16 mouse cellular contexts compared by ENCODE assay signal in genomic region chr16:43572171-43572570, GRCm38 (mm10).
DNase-seq lines count a peak whose midpoint lies in the region; ATAC-seq and TF ChIP-seq lines count a peak whose summit lies in the region.
"Had no signal": no experiment of that assay in that cellular context is flagged by ENCODE, and none has a peak within 500 bp of the region (broad histone marks: within the 10 kb centered on the region; RNA-seq: fewer than 3 reads in every experiment).

No protein-coding gene starts in this region.

- peak overlapping the region; percentile 3; the same call in 1 of the 2 replicates for H3K27ac ChIP-seq in heart, embryonic 10.5 days
- H3K27ac ChIP-seq in heart, embryonic 11.5 days (ENCODE audit: low read depth, low read length) = no peak overlapping the region
- H3K27ac ChIP-seq in kidney, embryonic 15.5 days = peak overlapping the region; percentile 84; the same call in 1 of the 2 replicates
- peak overlapping the region; percentile 22; the same call in 1 of the 2 replicates for H3K27ac ChIP-seq in CH12.LX (ENCODE audit: insufficient read depth, low read depth)
- H3K27ac ChIP-seq in cortical plate, adult 2 months (ENCODE audit: insufficient read depth, low read length) = peak overlapping the region; percentile 92
- H3K27ac ChIP-seq: liver, embryonic 12.5 days; lung, embryonic 15.5 days; macrophage; neural tube, embryonic 12.5 days had no signal

- no peak for DNase-seq in heart, embryonic 10.5 days (ENCODE audit: low spot score)
- no peak for DNase-seq in kidney, adult 11 months
- no peak for DNase-seq in CH12.LX (ENCODE audit: extremely low read depth)
- DNase-seq in embryo, embryonic 9.5 days (ENCODE audit: extremely low spot score) = no peak
- DNase-seq: cerebellum, adult 8-10 months; gastrocnemius, postnatal 10 days; kidney, adult 8-10 months; thymus, postnatal 14 days had no signal

- H3K36me3 ChIP-seq in heart, embryonic 10.5 days = no peaks in the 10 kb centered on the region; the same call in 1 of the 2 replicates
- no peaks in the 10 kb centered on the region for H3K36me3 ChIP-seq in heart, embryonic 11.5 days (ENCODE audit: control insufficient read depth, insufficient read depth, low read length)
- no peaks in the 10 kb centered on the region for H3K36me3 ChIP-seq in kidney, embryonic 15.5 days
- H3K36me3 ChIP-seq in CH12.LX (replicated peaks in 1 of 2; ENCODE audit: control insufficient read depth in 1 of 2, insufficient read depth in 1 of 2, low read length in 1 of 2) = peaks cover 72 to 91% of the 10 kb centered on the region in 2 experiments
- H3K36me3 ChIP-seq: liver, embryonic 12.5 days; lung, embryonic 15.5 days had no signal

- no peaks in the 10 kb centered on the region for H3K9me3 ChIP-seq in heart, embryonic 10.5 days
- no peaks in the 10 kb centered on the region for H3K9me3 ChIP-seq in heart, embryonic 11.5 days (replicated peaks; ENCODE audit: control insufficient read depth, low read length)
- H3K9me3 ChIP-seq in kidney, embryonic 15.5 days (replicated peaks) = no peaks in the 10 kb centered on the region
- H3K9me3 ChIP-seq in CH12.LX (replicated peaks; ENCODE audit: low read length) = no peaks in the 10 kb centered on the region
- H3K9me3 ChIP-seq: liver, embryonic 12.5 days; lung, embryonic 15.5 days; neural tube, embryonic 12.5 days had no signal

- no peak for TF ChIP-seq EP300 in CH12.LX (IDR thresholded peaks at IDR 0.05; ENCODE audit: low read length)

- no peak for ATAC-seq in heart, embryonic 11.5 days (replicated peaks; ENCODE audit: insufficient number of reproducible peaks, low FRiP score, low TSS enrichment)
- no peak for ATAC-seq in kidney, embryonic 15.5 days (replicated peaks; ENCODE audit: low FRiP score)
- ATAC-seq: CD4-positive, CD25-positive, alpha-beta regulatory T cell, adult 4 months; liver, embryonic 12.5 days had no signal

- TF ChIP-seq POLR2A in CH12.LX (IDR thresholded peaks at IDR 0.05; ENCODE audit: low read depth, low read length) = no peak
- TF ChIP-seq POLR2A in cortical plate, adult 2 months (IDR thresholded peaks at IDR 0.05; ENCODE audit: extremely low read depth, insufficient read depth, low read length) = no peak

- in situ Hi-C loops in CH12.LX (cut with MboI; ENCODE audit: low pct_ligation_motif_present, low pct_unique_long_range_greater_than_20kb, low sequenced_read_pairs) = no loop called here

- no peak overlapping the region for H3K9ac ChIP-seq in heart, embryonic 11.5 days (ENCODE audit: low read depth, low read length)
- H3K9ac ChIP-seq in kidney, embryonic 15.5 days = no peak overlapping the region
- H3K9ac ChIP-seq in CH12.LX (ENCODE audit: insufficient read depth, low read depth) = no peak overlapping the region
- H3K9ac ChIP-seq: liver, embryonic 12.5 days; lung, embryonic 15.5 days; neural tube, embryonic 12.5 days had no signal

- no peak overlapping the region for H3K4me2 ChIP-seq in heart, embryonic 11.5 days
- H3K4me2 ChIP-seq in kidney, embryonic 15.5 days = no peak overlapping the region
- H3K4me2 ChIP-seq in CH12.LX (ENCODE audit: insufficient read depth, low read depth, poor library complexity, severe bottlenecking) = no peak overlapping the region
- H3K4me2 ChIP-seq: liver, embryonic 12.5 days; lung, embryonic 15.5 days; neural tube, embryonic 12.5 days had no signal

- 0 out of 4 replicates have a peak, but pooled peaks of 1 of the 2 experiments have one; percentile 3 for TF ChIP-seq CTCF in CH12.LX (conservative IDR thresholded peaks at IDR 0.05 in 1 of 2, IDR thresholded peaks at IDR 0.05 in 1 of 2; ENCODE audit: low read depth in 2 of 2, low read length in 2 of 2)
- TF ChIP-seq CTCF in cortical plate, adult 2 months (IDR thresholded peaks at IDR 0.05; ENCODE audit: extremely low read depth, insufficient read depth, low read length) = no peak

- dilution Hi-C loops in CH12.LX (cut with MboI; ENCODE audit: extremely low pct_ligation_motif_present, extremely low pct_unique_long_range_greater_than_20kb, low sequenced_read_pairs) = no loop called here

- TF ChIP-seq RAD21 in CH12.LX (IDR thresholded peaks at IDR 0.05; ENCODE audit: low read depth, low read length) = no peak

- 70% methylated on average over 5 of the region's 5 CpGs for WGBS in heart, embryonic 10.5 days
- WGBS in heart, embryonic 11.5 days (ENCODE audit: insufficient replicate concordance) = 81% methylated on average over 5 of the region's 5 CpGs
- 89% methylated on average over 5 of the region's 5 CpGs for WGBS in kidney, embryonic 15.5 days

- H3K4me3 ChIP-seq in heart, embryonic 10.5 days = no peak overlapping the region
- no peak overlapping the region for H3K4me3 ChIP-seq in heart, embryonic 11.5 days (ENCODE audit: low read depth, low read length)
- no peak overlapping the region for H3K4me3 ChIP-seq in kidney, embryonic 15.5 days (replicated peaks)
- no peak overlapping the region for H3K4me3 ChIP-seq in CH12.LX (replicated peaks in 1 of 3; ENCODE audit: low read depth in 2 of 3, low read length in 2 of 3, poor library complexity in 1 of 3)
- no peak overlapping the region for H3K4me3 ChIP-seq in cortical plate, adult 2 months (ENCODE audit: insufficient read depth, low read length)
- H3K4me3 ChIP-seq: liver, embryonic 12.5 days; lung, embryonic 15.5 days; neural tube, embryonic 12.5 days had no signal

- peaks cover 50% of the 10 kb centered on the region for H3K4me1 ChIP-seq in heart, embryonic 10.5 days
- H3K4me1 ChIP-seq in heart, embryonic 11.5 days (ENCODE audit: control insufficient read depth, insufficient read depth, low read length) = peaks cover 37% of the 10 kb centered on the region
- H3K4me1 ChIP-seq in kidney, embryonic 15.5 days = peaks cover 29% of the 10 kb centered on the region
- peaks cover 14 to 63% of the 10 kb centered on the region in 2 experiments for H3K4me1 ChIP-seq in CH12.LX (ENCODE audit: control insufficient read depth in 1 of 2, insufficient read depth in 2 of 2)
- H3K4me1 ChIP-seq in cortical plate, adult 2 months (ENCODE audit: control insufficient read depth, insufficient read depth, low read length) = peaks cover 12% of the 10 kb centered on the region

- H3K79me2 ChIP-seq in CH12.LX (replicated peaks; ENCODE audit: control insufficient read depth, extremely low read depth, insufficient read depth, poor library complexity, severe bottlenecking) = peaks cover 34% of the 10 kb centered on the region

- H3K27me3 ChIP-seq in heart, embryonic 10.5 days (ENCODE audit: insufficient read depth, poor library complexity, severe bottlenecking) = no peaks in the 10 kb centered on the region
- no peaks in the 10 kb centered on the region for H3K27me3 ChIP-seq in heart, embryonic 11.5 days (ENCODE audit: control insufficient read depth, insufficient read depth, low read length)
- H3K27me3 ChIP-seq in kidney, embryonic 15.5 days = no peaks in the 10 kb centered on the region
- H3K27me3 ChIP-seq in CH12.LX (replicated peaks) = no peaks in the 10 kb centered on the region
- H3K27me3 ChIP-seq: liver, embryonic 12.5 days; lung, embryonic 15.5 days; neural tube, embryonic 12.5 days had no signal

TF ChIP-seq in CH12.LX, 34 proteins besides CTCF, POLR2A, EP300 and RAD21:
- no peak for TF ChIP-seq USF1 (IDR thresholded peaks at IDR 0.05; ENCODE audit: low read depth, low read length)
- no peak for TF ChIP-seq ZKSCAN1 (IDR thresholded peaks at IDR 0.05; ENCODE audit: borderline replicate concordance, low read depth, low read length)
